Mouse (Mus musculus): Measurements from ENCODE around the gene Chaf1a. TPM values are rescaled to one million over a fixed set of nuclear protein-coding genes. Genes with fewer than 3 reads are reported as not detected.

Chaf1a gene
- 1 to 10 TPM; 2.7 to 3.3 TPM for total RNA-seq (2021)
- long read RNA-seq, experiment 1, full-length matches to known transcripts, result 2 of 4 reads
- long read RNA-seq, experiment 1, partial matches to known transcripts, result 1 of 4 reads
- long read RNA-seq, experiment 1, other reads (novel, unspliced or antisense), result 1 of 4 reads
- long read RNA-seq, experiment 2, full-length matches to known transcripts, result 3 of 4 reads
- long read RNA-seq, experiment 2, partial matches to known transcripts, result 0 of 4 reads
- long read RNA-seq, experiment 2, other reads (novel, unspliced or antisense), result 1 of 4 reads

- peak within 1 kb of the TSS; percentile 69 for H3K4me3 ChIP-seq
- no peak for TF ChIP-seq CTCF (conservative IDR thresholded peaks at IDR 0.05)
- peak within 1 kb of the TSS; percentile 63 for H3K27ac ChIP-seq
- peak; percentile 93 to 98 for DNase-seq (ENCODE audit: low spot score in 2 of 2)
Observed at GRCm38 (mm10) chr17:56040030-56040856, at the start of gene Chaf1a. TSS of gene Chaf1a (plus strand) at chr17:56040439.

GRCm38 (mm10) chr17:55996007-55996406 is 44.2 kb upstream of the Chaf1a start:
- TF ChIP-seq CTCF (conservative IDR thresholded peaks at IDR 0.05), result no peak

GRCm38 (mm10) chr17:55999794-56000499 is 40.3 kb upstream of the Chaf1a start:
- peak; percentile 19; the same call in 1 of the 2 replicates for TF ChIP-seq CTCF (conservative IDR thresholded peaks at IDR 0.05)
- H3K4me3 ChIP-seq, result no peak overlapping the region
- DNase-seq (ENCODE audit: low spot score in 2 of 2), result no peak
- H3K27ac ChIP-seq, result no peak overlapping the region

More at GRCm38 (mm10) chr17:55996007-55996406, 44.2 kb upstream of the Chaf1a start:
- no peak overlapping the region for H3K27ac ChIP-seq
- no peak overlapping the region for H3K4me3 ChIP-seq
- DNase-seq (ENCODE audit: low spot score in 2 of 2), result no peak

- no peak overlapping the region for H3K4me3 ChIP-seq
- no peak for DNase-seq (ENCODE audit: low spot score in 2 of 2)
- no peak for TF ChIP-seq CTCF (conservative IDR thresholded peaks at IDR 0.05)
- no peak overlapping the region for H3K27ac ChIP-seq
Observed at GRCm38 (mm10) chr17:56003000-56003399, 37.2 kb upstream of the Chaf1a start.

GRCm38 (mm10) chr17:56005415-56006061 is 34.7 kb upstream of the Chaf1a start, which contains the start of the genes Stap2 and Mpnd:
TSS of gene Stap2 (minus strand) at chr17:56005584.
TSS of gene Mpnd (plus strand) at chr17:56005711.
- no peak for TF ChIP-seq CTCF (conservative IDR thresholded peaks at IDR 0.05)
- H3K4me3 ChIP-seq, result peak within 1 kb of the TSS; percentile 26; the same call in 1 of the 2 replicates
- no peak for DNase-seq (ENCODE audit: low spot score in 2 of 2)
- no peak within 1 kb of the TSS for H3K27ac ChIP-seq

GRCm38 (mm10) chr17:56006956-56007355 is 33.3 kb upstream of the Chaf1a start:
- H3K4me3 ChIP-seq, result no peak overlapping the region
- no peak for TF ChIP-seq CTCF (conservative IDR thresholded peaks at IDR 0.05)
- no peak overlapping the region for H3K27ac ChIP-seq
- no peak for DNase-seq (ENCODE audit: low spot score in 2 of 2)

- Histone ChIP-seq H3K27ac (peak overlapping the region; percentile 95), H3K4me3 (peak overlapping the region; percentile 97)
- no peak for DNase-seq (ENCODE audit: low spot score in 2 of 2)
- TF ChIP-seq CTCF (conservative IDR thresholded peaks at IDR 0.05), result peak; percentile 58
Observed at GRCm38 (mm10) chr17:56007444-56008355, 32.5 kb upstream of the Chaf1a start.

GRCm38 (mm10) chr17:56008356-56009087 is 31.7 kb upstream of the Chaf1a start:
- DNase-seq (ENCODE audit: low spot score in 2 of 2), result peak; percentile 90 to 95
- peak overlapping the region; percentile 97 for H3K4me3 ChIP-seq
- no peak for TF ChIP-seq CTCF (conservative IDR thresholded peaks at IDR 0.05)
- H3K27ac ChIP-seq, result peak overlapping the region; percentile 95

- Histone ChIP-seq H3K27ac (peak overlapping the region; percentile 95), H3K4me3 (peak overlapping the region; percentile 97)
- peak; percentile 92 to 93 for DNase-seq (ENCODE audit: low spot score in 2 of 2)
- peak; percentile 71 for TF ChIP-seq CTCF (conservative IDR thresholded peaks at IDR 0.05)
Observed at GRCm38 (mm10) chr17:56009088-56009961, 30.9 kb upstream of the Chaf1a start.

GRCm38 (mm10) chr17:56009962-56010240 is 30.3 kb upstream of the Chaf1a start:
- H3K27ac ChIP-seq, result peak overlapping the region; percentile 95
- TF ChIP-seq CTCF (conservative IDR thresholded peaks at IDR 0.05), result no peak
- no peak for DNase-seq (ENCODE audit: low spot score in 2 of 2)
- H3K4me3 ChIP-seq, result peak overlapping the region; percentile 97

Data from layer of hippocampus, adult 2 months (tissue).